Mouse (Mus musculus): ENCODE data around the gene Xpnpep3. TPM values are rescaled to one million over a fixed set of nuclear protein-coding genes. Genes with fewer than 3 reads are reported as not detected.

The Xpnpep3 gene
- total and polyA plus RNA-seq, 3 experiments = 5.8 to 12.9 (median 10.8) TPM

DNA sequence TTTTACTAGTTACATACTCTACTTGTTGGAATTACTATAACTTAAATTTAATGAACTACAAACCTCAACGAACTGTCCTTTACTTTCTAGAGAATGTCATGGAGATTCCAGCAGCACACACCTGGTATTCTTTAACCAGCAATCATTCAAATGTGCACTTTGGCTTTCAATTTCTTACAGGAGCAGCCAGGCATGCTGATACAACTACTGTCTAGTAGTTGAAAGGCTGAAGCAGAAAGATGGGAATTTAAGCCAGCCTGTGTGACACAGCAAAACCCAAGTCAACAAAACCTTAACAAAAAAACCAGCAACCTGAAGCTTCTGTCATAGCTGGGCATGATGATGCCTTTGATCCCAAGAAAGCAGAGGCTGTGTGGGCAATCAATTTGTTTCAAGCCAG is 37.4 kb upstream of the Xpnpep3 start:
- no peak overlapping the region for H3K4me3 ChIP-seq
- DNase-seq = no peak
- peaks cover 14% of the 10 kb centered on the region for H3K36me3 ChIP-seq (ENCODE audit: control insufficient read depth, insufficient read depth, low read length)
- TF ChIP-seq CTCF (IDR thresholded peaks at IDR 0.05) = no peak
- no peak for TF ChIP-seq POLR2A (IDR thresholded peaks at IDR 0.05; ENCODE audit: insufficient read depth, low read depth, low read length)
- TF ChIP-seq EP300 (IDR thresholded peaks at IDR 0.05; ENCODE audit: insufficient read depth, low read depth, low read length) = no peak
- no peak overlapping the region for H3K9ac ChIP-seq (ENCODE audit: low read depth, low read length)
- peaks cover 8% of the 10 kb centered on the region for H3K4me1 ChIP-seq (ENCODE audit: control insufficient read depth, insufficient read depth, low read length)
- no peak overlapping the region for H3K27ac ChIP-seq
- intact Hi-C loops (cut with DNase I) = no loop called here
- WGBS = 88% methylated on average over 1 of the region's 1 CpGs
- no peaks in the 10 kb centered on the region for H3K27me3 ChIP-seq (ENCODE audit: control insufficient read depth, insufficient read depth, low read length)
- H3K79me2 ChIP-seq (replicated peaks; ENCODE audit: control insufficient read depth, insufficient read depth, low read length) = 0 out of 2 replicates have a peak, but pooled peaks cover 2% of the 10 kb centered on the region

DNA sequence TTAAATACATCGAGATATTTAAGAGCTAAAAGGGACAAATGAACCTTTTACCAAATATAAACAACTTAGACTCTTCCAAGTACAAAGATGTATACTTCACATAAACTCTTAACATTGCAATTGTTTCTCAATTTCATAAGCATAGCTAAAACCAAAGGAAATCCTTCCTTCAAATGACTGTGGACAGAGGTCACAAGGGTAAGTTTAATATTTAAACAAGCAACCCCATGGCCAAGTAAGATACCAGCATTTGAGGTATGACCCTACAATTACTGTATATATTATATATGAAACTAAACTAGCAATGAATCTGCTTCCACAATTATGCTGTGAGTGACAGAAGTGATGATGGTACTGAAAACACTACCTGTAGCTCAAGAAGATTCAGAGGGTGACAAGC is 35.7 kb upstream of the Xpnpep3 start:
- peaks cover 6% of the 10 kb centered on the region for H3K4me1 ChIP-seq (ENCODE audit: control insufficient read depth, insufficient read depth, low read length)
- no peak overlapping the region for H3K9ac ChIP-seq (ENCODE audit: low read depth, low read length)
- peaks cover 10% of the 10 kb centered on the region for H3K36me3 ChIP-seq (ENCODE audit: control insufficient read depth, insufficient read depth, low read length)
- H3K4me3 ChIP-seq = no peak overlapping the region
- DNase-seq = no peak
- 87% methylated on average over 1 of the region's 1 CpGs for WGBS
- no peak overlapping the region for H3K27ac ChIP-seq
- no peaks in the 10 kb centered on the region for H3K27me3 ChIP-seq (ENCODE audit: control insufficient read depth, insufficient read depth, low read length)
- H3K79me2 ChIP-seq (replicated peaks; ENCODE audit: control insufficient read depth, insufficient read depth, low read length) = 0 out of 2 replicates have a peak, but pooled peaks cover 1% of the 10 kb centered on the region
- intact Hi-C loops (cut with DNase I) = no loop called here
- no peak for TF ChIP-seq CTCF (IDR thresholded peaks at IDR 0.05)
- TF ChIP-seq EP300 (IDR thresholded peaks at IDR 0.05; ENCODE audit: insufficient read depth, low read depth, low read length) = no peak
- no peak for TF ChIP-seq POLR2A (IDR thresholded peaks at IDR 0.05; ENCODE audit: insufficient read depth, low read depth, low read length)

DNA sequence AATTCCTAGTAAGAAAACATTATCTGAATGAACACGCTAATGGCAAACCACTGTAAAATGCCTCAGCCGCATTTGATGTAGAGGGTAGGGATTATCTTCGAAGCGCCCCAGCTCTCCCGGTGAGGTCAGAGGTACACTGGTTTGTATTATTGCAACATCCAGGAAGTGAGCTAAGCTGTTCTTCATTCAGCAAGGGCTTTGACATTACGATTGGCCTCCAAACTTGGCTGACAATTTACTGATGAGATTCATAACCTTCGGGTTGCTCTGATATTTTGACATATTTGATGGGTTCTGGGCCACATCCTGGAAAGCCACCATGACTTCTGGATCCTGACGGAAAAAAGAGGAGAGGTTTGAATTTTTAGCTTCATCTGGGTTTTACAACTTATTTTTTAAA is 34.7 kb upstream of the Xpnpep3 start:
- Histone ChIP-seq H3K27ac (no peak overlapping the region), H3K79me2 (replicated peaks; ENCODE audit: control insufficient read depth, insufficient read depth, low read length) (no peaks in the 10 kb centered on the region), H3K9ac (ENCODE audit: low read depth, low read length) (no peak overlapping the region), H3K4me1 (ENCODE audit: control insufficient read depth, insufficient read depth, low read length) (no peaks in the 10 kb centered on the region), H3K27me3 (ENCODE audit: control insufficient read depth, insufficient read depth, low read length) (no peaks in the 10 kb centered on the region), H3K4me3 (no peak overlapping the region), H3K36me3 (ENCODE audit: control insufficient read depth, insufficient read depth, low read length) (peaks cover 5% of the 10 kb centered on the region; the same call in 1 of the 2 replicates)
- WGBS = 66% methylated on average over 8 of the region's 8 CpGs
- intact Hi-C loops (cut with DNase I) = no loop called here
- TF ChIP-seq CTCF (IDR thresholded peaks at IDR 0.05) (no peak), EP300 (IDR thresholded peaks at IDR 0.05; ENCODE audit: insufficient read depth, low read depth, low read length) (no peak), POLR2A (IDR thresholded peaks at IDR 0.05; ENCODE audit: insufficient read depth, low read depth, low read length) (no peak)
- DNase-seq = no peak

DNA sequence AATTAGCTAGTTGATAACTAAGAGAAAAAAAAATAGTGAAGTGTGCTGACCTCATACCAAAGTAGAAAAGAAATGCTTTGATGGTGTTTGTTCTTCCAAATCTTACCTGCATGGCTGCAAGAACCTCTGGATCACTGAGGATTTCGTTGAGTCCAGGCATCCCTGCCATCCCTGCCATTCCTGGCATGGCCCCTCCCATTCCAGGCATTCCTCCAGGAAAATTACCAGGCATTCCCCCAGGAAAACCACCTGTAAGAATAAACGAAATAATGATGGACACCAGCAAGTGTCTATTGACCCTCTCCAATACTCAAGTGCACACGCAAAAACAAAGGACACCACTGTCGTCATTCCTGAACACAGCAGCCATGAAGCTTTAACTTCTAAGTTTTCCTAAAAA is 33.7 kb upstream of the Xpnpep3 start:
- H3K4me3 ChIP-seq = no peak overlapping the region
- H3K27ac ChIP-seq = no peak overlapping the region
- 64% methylated on average over 4 of the region's 4 CpGs for WGBS
- peaks cover 6% of the 10 kb centered on the region for H3K36me3 ChIP-seq (ENCODE audit: control insufficient read depth, insufficient read depth, low read length)
- no peaks in the 10 kb centered on the region for H3K79me2 ChIP-seq (replicated peaks; ENCODE audit: control insufficient read depth, insufficient read depth, low read length)
- TF ChIP-seq POLR2A (IDR thresholded peaks at IDR 0.05; ENCODE audit: insufficient read depth, low read depth, low read length) (no peak), CTCF (IDR thresholded peaks at IDR 0.05) (no peak)
- H3K4me1 ChIP-seq (ENCODE audit: control insufficient read depth, insufficient read depth, low read length) = no peaks in the 10 kb centered on the region
- no peak overlapping the region for H3K9ac ChIP-seq (ENCODE audit: low read depth, low read length)
- intact Hi-C loops (cut with DNase I) = no loop called here
- no peak for DNase-seq
- no peaks in the 10 kb centered on the region for H3K27me3 ChIP-seq (ENCODE audit: control insufficient read depth, insufficient read depth, low read length)

DNA sequence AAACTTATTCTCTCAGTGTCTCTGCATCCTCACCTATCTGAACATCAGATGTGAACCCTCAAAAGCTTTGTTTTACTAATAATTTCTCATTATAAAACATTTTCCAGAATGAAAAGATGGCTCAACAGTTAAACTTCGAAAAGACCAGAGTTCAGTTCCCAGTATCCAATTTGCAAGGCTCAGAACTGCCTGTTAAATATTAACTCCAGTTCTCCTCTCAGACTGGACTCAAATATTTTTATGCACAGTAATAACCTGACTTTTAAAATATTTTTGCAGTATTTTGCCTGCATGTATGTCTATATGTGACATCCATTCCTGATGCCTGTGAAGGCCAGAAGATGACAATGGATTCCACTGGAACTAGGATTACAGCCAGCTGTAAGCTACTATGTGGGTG is 31.3 kb upstream of the Xpnpep3 start:
- no peak overlapping the region for H3K9ac ChIP-seq (ENCODE audit: low read depth, low read length)
- no peaks in the 10 kb centered on the region for H3K4me1 ChIP-seq (ENCODE audit: control insufficient read depth, insufficient read depth, low read length)
- 92% methylated on average over 1 of the region's 1 CpGs for WGBS
- no peak overlapping the region for H3K4me3 ChIP-seq
- intact Hi-C loops (cut with DNase I) = no loop called here
- H3K27ac ChIP-seq = no peak overlapping the region
- H3K27me3 ChIP-seq (ENCODE audit: control insufficient read depth, insufficient read depth, low read length) = no peaks in the 10 kb centered on the region
- no peaks in the 10 kb centered on the region for H3K79me2 ChIP-seq (replicated peaks; ENCODE audit: control insufficient read depth, insufficient read depth, low read length)
- no peak for DNase-seq
- peaks cover 9% of the 10 kb centered on the region for H3K36me3 ChIP-seq (ENCODE audit: control insufficient read depth, insufficient read depth, low read length)
- no peak for TF ChIP-seq CTCF (IDR thresholded peaks at IDR 0.05)
- no peak for TF ChIP-seq EP300 (IDR thresholded peaks at IDR 0.05; ENCODE audit: insufficient read depth, low read depth, low read length)
- no peak for TF ChIP-seq POLR2A (IDR thresholded peaks at IDR 0.05; ENCODE audit: insufficient read depth, low read depth, low read length)

DNA sequence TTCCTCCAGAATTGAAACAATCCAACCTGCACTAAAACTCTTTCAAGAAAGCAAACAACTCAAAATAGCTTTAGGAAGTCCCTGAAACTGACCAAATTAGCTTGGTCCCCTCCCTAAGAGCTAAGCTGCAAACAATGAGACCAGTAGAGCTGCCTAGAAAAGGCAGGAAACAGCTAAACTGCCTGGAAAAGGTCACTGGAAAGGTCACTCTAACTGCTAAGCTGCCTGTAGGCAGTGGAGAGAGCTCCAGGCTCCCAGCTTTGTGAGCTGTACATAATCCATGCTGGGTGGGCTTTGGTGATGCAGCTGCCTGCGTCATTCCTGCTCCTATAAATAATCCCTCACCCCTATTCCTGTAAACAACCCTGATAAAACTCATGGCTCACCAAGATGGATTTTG is 29.6 kb upstream of the Xpnpep3 start:
- Histone ChIP-seq H3K27ac (no peak overlapping the region), H3K79me2 (replicated peaks; ENCODE audit: control insufficient read depth, insufficient read depth, low read length) (no peaks in the 10 kb centered on the region), H3K36me3 (ENCODE audit: control insufficient read depth, insufficient read depth, low read length) (peaks cover 9% of the 10 kb centered on the region), H3K9ac (ENCODE audit: low read depth, low read length) (no peak overlapping the region), H3K4me1 (ENCODE audit: control insufficient read depth, insufficient read depth, low read length) (no peaks in the 10 kb centered on the region), H3K4me3 (no peak overlapping the region), H3K27me3 (ENCODE audit: control insufficient read depth, insufficient read depth, low read length) (no peaks in the 10 kb centered on the region)
- 84% methylated on average over 1 of the region's 1 CpGs for WGBS
- TF ChIP-seq EP300 (IDR thresholded peaks at IDR 0.05; ENCODE audit: insufficient read depth, low read depth, low read length) = no peak
- no peak for TF ChIP-seq CTCF (IDR thresholded peaks at IDR 0.05)
- no peak for TF ChIP-seq POLR2A (IDR thresholded peaks at IDR 0.05; ENCODE audit: insufficient read depth, low read depth, low read length)
- intact Hi-C loops (cut with DNase I) = no loop called here
- no peak for DNase-seq
